Mouse (Mus musculus): Measurements from ENCODE around the gene Vma21-ps. TPM values are rescaled to one million over a fixed set of nuclear protein-coding genes. Genes with fewer than 3 reads are reported as not detected.
"Not testable (repeated sequence)": the region's sequence is repeated elsewhere in the genome, so short reads cannot be mapped to it uniquely, and the experiment has no call there.

The Vma21-ps gene
- not detected in 2 replicates for polyA plus RNA-seq (2014; fragmentation: Nextera tagmentation; extraction: Ambion mirVana)

- 95% methylated on average over 10 of the region's 10 CpGs for WGBS
- not testable (repeated sequence) for DNase-seq (ENCODE audit: low spot score); H3K27ac ChIP-seq (ENCODE audit: low read depth); H3K36me3 ChIP-seq (ENCODE audit: control insufficient read depth, insufficient read depth, low read length); H3K27me3 ChIP-seq (replicated peaks; ENCODE audit: control insufficient read depth, insufficient read depth, low read length); H3K4me3 ChIP-seq (ENCODE audit: low read depth, low read length); ATAC-seq (replicated peaks; ENCODE audit: low FRiP score, low TSS enrichment, low read depth); H3K4me1 ChIP-seq (replicated peaks; ENCODE audit: control insufficient read depth, insufficient read depth, low read length); H3K9ac ChIP-seq (ENCODE audit: low read length); H3K9me3 ChIP-seq (ENCODE audit: control insufficient read depth, low read length); H3K4me2 ChIP-seq (ENCODE audit: low read length)
Observed at GRCm38 (mm10) chr4:52497144-52497543, at the start of gene Vma21-ps. TSS of gene Vma21-ps (minus strand) at chr4:52497244.

- ATAC-seq (replicated peaks; ENCODE audit: low FRiP score, low TSS enrichment, low read depth) = no peak
- H3K27me3 ChIP-seq (replicated peaks; ENCODE audit: control insufficient read depth, insufficient read depth, low read length) = no peaks in the 10 kb centered on the region
Observed at GRCm38 (mm10) chr4:52543001-52543400, 46.0 kb upstream of the Vma21-ps start.

DNA sequence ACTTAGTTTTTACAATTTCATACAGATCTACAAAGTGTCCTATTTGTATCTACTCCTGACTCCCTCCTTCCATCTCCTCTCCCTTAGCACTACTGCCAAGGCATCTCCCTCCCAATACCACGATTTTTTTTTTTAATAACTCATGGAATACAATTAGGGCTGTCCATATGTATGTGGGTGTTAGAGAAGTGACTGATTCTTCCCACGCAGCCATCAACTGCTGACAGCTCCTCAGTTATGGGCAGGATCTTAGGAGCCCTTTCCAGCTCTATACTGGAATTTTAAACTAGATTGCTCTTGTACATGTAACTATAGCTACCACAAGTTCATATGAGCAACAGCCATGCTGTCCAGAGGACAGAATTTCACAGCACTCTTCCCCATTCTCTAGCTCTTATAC, 33.6 kb upstream of the Vma21-ps start:
- ATAC-seq (replicated peaks; ENCODE audit: low FRiP score, low TSS enrichment, low read depth) (no peak), DNase-seq (ENCODE audit: low spot score) (no peak)
- Histone ChIP-seq H3K9ac (ENCODE audit: low read length) (no peak overlapping the region), H3K36me3 (ENCODE audit: control insufficient read depth, insufficient read depth, low read length) (no peaks in the 10 kb centered on the region), H3K4me2 (ENCODE audit: low read length) (no peak overlapping the region), H3K4me1 (replicated peaks; ENCODE audit: control insufficient read depth, insufficient read depth, low read length) (no peaks in the 10 kb centered on the region), H3K27ac (ENCODE audit: low read depth) (no peak overlapping the region), H3K9me3 (ENCODE audit: control insufficient read depth, low read length) (no peaks in the 10 kb centered on the region), H3K27me3 (replicated peaks; ENCODE audit: control insufficient read depth, insufficient read depth, low read length) (no peaks in the 10 kb centered on the region), H3K4me3 (ENCODE audit: low read depth, low read length) (no peak overlapping the region)
- WGBS = 70% methylated on average over 2 of the region's 2 CpGs

More at GRCm38 (mm10) chr4:52543001-52543400, 46.0 kb upstream of the Vma21-ps start:
- Histone ChIP-seq H3K9ac (ENCODE audit: low read length) (no peak overlapping the region), H3K4me2 (ENCODE audit: low read length) (no peak overlapping the region), H3K4me3 (ENCODE audit: low read depth, low read length) (no peak overlapping the region), H3K36me3 (ENCODE audit: control insufficient read depth, insufficient read depth, low read length) (no peaks in the 10 kb centered on the region), H3K9me3 (ENCODE audit: control insufficient read depth, low read length) (no peaks in the 10 kb centered on the region), H3K4me1 (replicated peaks; ENCODE audit: control insufficient read depth, insufficient read depth, low read length) (no peaks in the 10 kb centered on the region), H3K27ac (ENCODE audit: low read depth) (no peak overlapping the region)
- 79% methylated on average over 3 of the region's 3 CpGs for WGBS
- no peak for DNase-seq (ENCODE audit: low spot score)

DNA sequence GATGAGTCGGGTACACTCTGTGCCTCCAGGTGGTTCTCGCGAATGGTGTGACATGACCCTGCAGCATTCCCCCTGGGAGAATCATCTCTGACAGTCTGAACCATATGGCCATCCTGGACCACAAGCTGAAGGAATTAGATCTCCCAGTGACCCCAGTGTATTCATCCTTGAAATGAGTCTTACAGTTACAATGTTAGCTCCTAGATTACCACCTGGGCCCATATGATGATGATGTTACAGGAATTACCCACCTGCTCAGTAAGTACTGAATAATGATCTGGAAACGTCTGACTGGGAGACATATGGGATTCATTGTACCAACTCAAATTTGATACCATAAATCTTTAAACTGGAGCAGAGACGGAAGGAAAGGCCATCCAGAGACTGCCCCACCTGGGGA, 29.4 kb upstream of the Vma21-ps start:
- no peak overlapping the region for H3K27ac ChIP-seq (ENCODE audit: low read depth)
- H3K4me1 ChIP-seq (replicated peaks; ENCODE audit: control insufficient read depth, insufficient read depth, low read length) = no peaks in the 10 kb centered on the region
- 81% methylated on average over 5 of the region's 5 CpGs for WGBS
- H3K9me3 ChIP-seq (ENCODE audit: control insufficient read depth, low read length) = no peaks in the 10 kb centered on the region
- ATAC-seq (replicated peaks; ENCODE audit: low FRiP score, low TSS enrichment, low read depth) (no peak), DNase-seq (ENCODE audit: low spot score) (no peak)
- H3K4me3 ChIP-seq (ENCODE audit: low read depth, low read length) = no peak overlapping the region
- no peaks in the 10 kb centered on the region for H3K36me3 ChIP-seq (ENCODE audit: control insufficient read depth, insufficient read depth, low read length)
- no peak overlapping the region for H3K9ac ChIP-seq (ENCODE audit: low read length)
- H3K4me2 ChIP-seq (ENCODE audit: low read length) = no peak overlapping the region
- no peaks in the 10 kb centered on the region for H3K27me3 ChIP-seq (replicated peaks; ENCODE audit: control insufficient read depth, insufficient read depth, low read length)

DNA sequence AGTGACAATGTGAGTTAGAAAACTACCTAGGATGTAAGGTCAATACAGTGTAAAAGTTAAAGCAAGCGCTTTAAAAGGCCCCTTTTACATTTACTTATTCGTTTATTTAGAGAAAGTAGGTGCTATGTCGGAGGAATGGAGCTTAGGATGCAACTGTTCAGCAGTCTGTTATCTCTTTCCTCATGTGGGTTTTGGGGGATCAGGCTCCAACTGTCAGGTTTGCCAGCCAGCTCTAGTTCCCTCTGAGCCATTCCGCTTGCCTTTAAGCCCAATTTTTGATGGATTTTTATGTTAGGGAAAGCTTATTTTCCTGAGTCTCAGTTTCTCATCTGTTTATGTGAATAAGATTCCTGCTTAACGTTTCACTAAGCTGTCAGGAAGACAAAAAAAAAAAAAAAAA, 22.3 kb upstream of the Vma21-ps start:
- H3K4me2 ChIP-seq (ENCODE audit: low read length) = no peak overlapping the region
- no peak for DNase-seq (ENCODE audit: low spot score)
- no peak overlapping the region for H3K4me3 ChIP-seq (ENCODE audit: low read depth, low read length)
- H3K27ac ChIP-seq (ENCODE audit: low read depth) = no peak overlapping the region
- H3K27me3 ChIP-seq (replicated peaks; ENCODE audit: control insufficient read depth, insufficient read depth, low read length) = no peaks in the 10 kb centered on the region
- WGBS = 59% methylated on average over 5 of the region's 5 CpGs
- H3K9me3 ChIP-seq (ENCODE audit: control insufficient read depth, low read length) = no peaks in the 10 kb centered on the region
- H3K4me1 ChIP-seq (replicated peaks; ENCODE audit: control insufficient read depth, insufficient read depth, low read length) = no peaks in the 10 kb centered on the region
- H3K9ac ChIP-seq (ENCODE audit: low read length) = no peak overlapping the region
- ATAC-seq (replicated peaks; ENCODE audit: low FRiP score, low TSS enrichment, low read depth) = no peak
- H3K36me3 ChIP-seq (ENCODE audit: control insufficient read depth, insufficient read depth, low read length) = no peaks in the 10 kb centered on the region

DNA sequence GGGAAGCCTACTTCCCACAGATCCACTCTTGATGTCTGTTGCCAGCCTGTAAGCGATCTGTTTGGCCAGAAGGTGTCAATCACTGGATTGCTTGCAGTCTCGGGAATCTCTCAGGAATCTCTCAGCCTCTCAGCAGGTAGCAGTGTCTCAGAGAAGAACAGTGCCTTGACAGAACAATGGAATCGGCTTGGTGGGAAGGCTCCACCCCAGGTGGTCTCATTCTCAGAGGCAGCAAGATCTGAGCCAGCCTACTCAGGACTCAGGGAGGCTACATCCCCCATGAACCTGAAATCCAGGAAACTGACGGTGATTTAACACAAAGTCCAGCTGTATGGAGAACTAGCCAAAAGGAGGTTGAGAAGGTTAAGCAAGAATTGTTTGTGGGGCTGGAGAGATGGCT, 20.5 kb upstream of the Vma21-ps start:
- DNase-seq (ENCODE audit: low spot score) = no peak
- no peak for ATAC-seq (replicated peaks; ENCODE audit: low FRiP score, low TSS enrichment, low read depth)
- H3K4me1 ChIP-seq (replicated peaks; ENCODE audit: control insufficient read depth, insufficient read depth, low read length) = no peaks in the 10 kb centered on the region
- H3K27me3 ChIP-seq (replicated peaks; ENCODE audit: control insufficient read depth, insufficient read depth, low read length) = no peaks in the 10 kb centered on the region
- WGBS = 24% methylated on average over 4 of the region's 4 CpGs
- no peak overlapping the region for H3K4me2 ChIP-seq (ENCODE audit: low read length)
- no peak overlapping the region for H3K4me3 ChIP-seq (ENCODE audit: low read depth, low read length)
- no peak overlapping the region for H3K9ac ChIP-seq (ENCODE audit: low read length)
- no peak overlapping the region for H3K27ac ChIP-seq (ENCODE audit: low read depth)
- no peaks in the 10 kb centered on the region for H3K9me3 ChIP-seq (ENCODE audit: control insufficient read depth, low read length)
- H3K36me3 ChIP-seq (ENCODE audit: control insufficient read depth, insufficient read depth, low read length) = no peaks in the 10 kb centered on the region

DNA sequence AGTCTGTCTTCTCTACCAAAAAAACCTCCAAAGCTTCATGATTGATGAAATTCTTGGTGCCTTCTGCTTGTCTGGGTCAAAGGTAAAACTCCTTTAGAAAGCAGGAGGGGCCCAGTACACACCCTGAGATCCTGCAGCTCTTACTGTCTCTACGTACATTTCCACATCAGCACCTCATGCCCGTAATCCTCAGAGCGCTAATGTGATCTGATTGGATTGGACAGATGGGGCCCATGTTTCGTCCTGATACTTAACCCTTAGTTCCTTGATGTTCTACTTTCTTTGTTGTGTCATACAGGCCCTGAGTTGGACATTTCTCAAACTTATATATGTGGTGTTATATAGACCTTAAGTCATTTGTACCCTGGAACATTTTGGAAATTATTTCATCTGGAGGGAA, 9.6 kb downstream of the Vma21-ps start:
- no peak overlapping the region for H3K4me3 ChIP-seq (ENCODE audit: low read depth, low read length)
- DNase-seq (ENCODE audit: low spot score) = no peak
- H3K36me3 ChIP-seq (ENCODE audit: control insufficient read depth, insufficient read depth, low read length) = peaks cover 38% of the 10 kb centered on the region
- no peaks in the 10 kb centered on the region for H3K27me3 ChIP-seq (replicated peaks; ENCODE audit: control insufficient read depth, insufficient read depth, low read length)
- no peaks in the 10 kb centered on the region for H3K4me1 ChIP-seq (replicated peaks; ENCODE audit: control insufficient read depth, insufficient read depth, low read length)
- 93% methylated on average over 4 of the region's 4 CpGs for WGBS
- no peak overlapping the region for H3K9ac ChIP-seq (ENCODE audit: low read length)
- no peaks in the 10 kb centered on the region for H3K9me3 ChIP-seq (ENCODE audit: control insufficient read depth, low read length)
- ATAC-seq (replicated peaks; ENCODE audit: low FRiP score, low TSS enrichment, low read depth) = no peak
- H3K4me2 ChIP-seq (ENCODE audit: low read length) = no peak overlapping the region
- no peak overlapping the region for H3K27ac ChIP-seq (ENCODE audit: low read depth)

DNA sequence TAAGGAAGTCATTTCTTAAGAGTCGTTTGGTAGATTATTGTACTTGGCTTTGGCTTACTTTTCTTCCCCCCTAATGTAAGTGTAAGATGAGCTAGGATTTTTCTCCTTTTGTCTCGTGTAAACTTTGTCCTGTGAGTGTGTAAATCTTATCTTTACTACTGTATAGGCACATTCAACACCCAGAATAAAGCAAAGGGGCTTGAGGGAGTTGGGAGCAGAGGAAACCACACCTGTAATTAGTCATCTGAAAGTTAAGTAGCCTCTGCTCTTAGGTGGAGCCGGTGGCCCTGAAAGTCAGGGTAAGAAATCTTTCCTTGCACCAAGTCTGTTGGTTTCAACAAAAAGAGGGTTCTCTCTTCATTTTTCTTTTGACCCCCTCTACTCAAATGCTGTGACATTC, 23.6 kb downstream of the Vma21-ps start:
- 85% methylated on average over 3 of the region's 3 CpGs for WGBS

GRCm38 (mm10) chr4:52461321-52461720, 35.7 kb downstream of the Vma21-ps start:
- Histone ChIP-seq H3K9ac (ENCODE audit: low read length) (no peak overlapping the region), H3K36me3 (ENCODE audit: control insufficient read depth, insufficient read depth, low read length) (peaks cover 66% of the 10 kb centered on the region), H3K4me1 (replicated peaks; ENCODE audit: control insufficient read depth, insufficient read depth, low read length) (no peaks in the 10 kb centered on the region), H3K27ac (ENCODE audit: low read depth) (no peak overlapping the region), H3K4me2 (ENCODE audit: low read length) (no peak overlapping the region), H3K9me3 (ENCODE audit: control insufficient read depth, low read length) (no peaks in the 10 kb centered on the region), H3K27me3 (replicated peaks; ENCODE audit: control insufficient read depth, insufficient read depth, low read length) (no peaks in the 10 kb centered on the region), H3K4me3 (ENCODE audit: low read depth, low read length) (no peak overlapping the region)
- ATAC-seq (replicated peaks; ENCODE audit: low FRiP score, low TSS enrichment, low read depth) (no peak), DNase-seq (ENCODE audit: low spot score) (no peak)
- WGBS = 88% methylated on average over 5 of the region's 5 CpGs

More for the DNA sequence above, 23.6 kb downstream of the Vma21-ps start:
- Histone ChIP-seq H3K9me3 (ENCODE audit: control insufficient read depth, low read length) (no peaks in the 10 kb centered on the region), H3K9ac (ENCODE audit: low read length) (no peak overlapping the region), H3K4me1 (replicated peaks; ENCODE audit: control insufficient read depth, insufficient read depth, low read length) (no peaks in the 10 kb centered on the region), H3K36me3 (ENCODE audit: control insufficient read depth, insufficient read depth, low read length) (peaks cover 62% of the 10 kb centered on the region), H3K4me3 (ENCODE audit: low read depth, low read length) (no peak overlapping the region), H3K4me2 (ENCODE audit: low read length) (no peak overlapping the region), H3K27ac (ENCODE audit: low read depth) (no peak overlapping the region), H3K27me3 (replicated peaks; ENCODE audit: control insufficient read depth, insufficient read depth, low read length) (no peaks in the 10 kb centered on the region)
- DNase-seq (ENCODE audit: low spot score) (no peak), ATAC-seq (replicated peaks; ENCODE audit: low FRiP score, low TSS enrichment, low read depth) (no peak)

All from intestine, embryonic 14.5 days (tissue).